Mouse (Mus musculus) ovary, postnatal 14 days (tissue): Measurements from ENCODE around the gene Rab17.

Experiments used
- DNase-seq: peaks from one replicate; pipeline ENCODE4 v3.0.0; 2022; ENCODE audit warnings: low spot score

Rab17 gene

DNA sequence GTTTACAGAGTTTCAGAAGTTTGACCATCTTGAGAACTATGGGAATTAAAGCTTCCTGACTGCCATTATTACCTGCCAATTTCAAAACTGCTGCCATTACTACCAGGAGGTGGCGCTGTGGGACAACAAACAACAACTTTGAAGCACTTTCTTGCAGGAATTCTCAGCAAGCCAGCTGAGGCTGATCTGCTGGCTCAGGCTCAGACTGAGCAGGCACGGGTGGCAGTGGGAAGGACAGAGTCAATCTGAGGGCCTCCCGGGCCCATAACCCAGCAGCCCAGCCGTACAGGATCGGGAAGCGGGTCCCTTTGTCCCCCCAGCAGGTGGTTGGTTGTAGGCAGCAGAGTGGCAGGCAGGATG lies 40.9 kb downstream of the Rab17 start:
- peak; percentile 87 for DNase-seq

DNA sequence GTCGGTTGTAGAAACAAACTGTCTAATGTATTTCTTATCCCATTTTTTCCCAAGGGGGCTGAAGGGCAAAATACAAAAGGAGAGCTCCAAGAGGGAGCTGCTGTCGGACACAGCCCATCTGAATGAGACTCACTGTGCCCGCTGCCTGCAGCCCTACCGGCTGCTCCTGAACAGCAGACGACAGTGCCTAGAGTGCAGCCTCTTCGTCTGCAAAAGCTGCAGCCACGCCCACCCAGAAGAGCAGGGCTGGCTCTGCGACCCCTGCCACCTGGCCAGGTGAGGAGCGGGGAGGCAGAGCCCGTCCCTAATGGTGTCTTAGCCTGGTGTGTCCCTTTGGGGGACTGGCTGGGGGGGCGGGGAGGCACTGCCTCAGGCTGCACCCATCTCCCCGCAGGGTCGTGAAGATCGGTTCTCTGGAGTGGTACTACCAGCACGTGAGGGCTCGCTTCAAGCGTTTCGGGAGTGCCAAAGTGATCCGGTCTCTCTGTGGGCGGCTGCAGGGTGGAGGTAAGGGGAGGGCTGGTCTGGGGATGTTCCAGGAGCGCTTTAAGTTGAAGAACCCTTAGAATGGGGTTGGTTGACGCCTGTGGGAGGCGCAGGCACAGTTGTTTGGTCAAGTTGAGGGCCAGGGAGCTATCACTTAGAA lies 41.4 kb downstream of the Rab17 start:
- no peak for DNase-seq

DNA sequence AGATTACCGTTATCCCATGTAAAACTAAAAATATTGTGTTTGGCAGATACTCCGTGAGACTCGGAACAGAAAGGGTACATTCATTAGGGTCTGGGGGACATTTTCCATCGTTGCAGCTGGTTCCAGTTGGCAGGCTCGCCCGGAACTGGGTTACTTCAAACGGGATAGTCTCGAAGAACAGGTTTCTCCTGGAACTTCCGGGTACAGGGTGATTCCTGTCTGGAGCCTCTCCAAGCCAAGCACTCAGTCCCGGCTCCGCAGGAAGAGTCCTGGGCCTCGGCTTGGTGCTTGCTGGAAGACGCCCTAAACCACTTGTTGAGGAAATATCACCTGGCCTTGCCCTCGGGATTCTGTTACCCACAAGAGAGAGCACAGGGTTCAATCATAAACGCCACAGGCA lies 42.2 kb downstream of the Rab17 start:
- DNase-seq: no peak

DNA sequence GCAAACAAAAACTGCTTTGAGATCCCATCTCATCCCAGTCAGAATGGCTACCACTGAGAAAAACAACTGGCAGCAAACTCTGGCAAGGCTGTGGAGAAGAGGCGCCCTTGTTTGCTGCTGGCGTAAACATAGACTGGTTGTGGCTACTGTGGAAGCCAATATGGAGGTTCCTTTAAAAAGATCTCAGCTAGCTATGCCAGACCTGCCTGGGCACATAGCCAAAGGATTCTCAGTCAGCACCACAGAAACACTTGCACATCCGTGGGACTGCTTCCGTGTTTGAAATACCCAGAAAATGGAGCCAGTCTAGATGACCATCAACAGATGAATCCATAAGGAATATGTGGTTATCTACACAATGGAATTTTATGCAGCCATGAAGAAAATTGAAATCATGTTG lies 43.4 kb downstream of the Rab17 start:
- DNase-seq: no peak

DNA sequence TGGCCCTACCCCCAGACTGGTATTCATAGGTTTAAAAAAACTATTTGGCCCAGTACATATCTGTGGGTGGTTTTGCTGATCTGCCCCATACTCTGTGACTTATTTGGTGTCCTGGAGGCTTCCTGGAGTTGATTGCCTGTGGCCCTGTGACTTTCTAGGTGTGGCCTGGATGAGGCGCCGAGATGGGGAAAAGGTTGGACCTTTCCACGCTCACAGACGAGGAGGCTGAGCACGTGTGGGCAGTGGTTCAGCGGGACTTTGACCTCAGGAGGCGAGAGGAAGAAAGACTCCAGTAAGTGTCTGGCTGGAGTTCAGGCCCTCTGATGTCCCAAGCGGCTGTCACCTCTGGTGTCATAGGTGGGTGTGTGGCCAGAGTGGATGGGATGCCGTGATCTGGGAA lies 47.8 kb downstream of the Rab17 start:
- DNase-seq: no peak

DNA sequence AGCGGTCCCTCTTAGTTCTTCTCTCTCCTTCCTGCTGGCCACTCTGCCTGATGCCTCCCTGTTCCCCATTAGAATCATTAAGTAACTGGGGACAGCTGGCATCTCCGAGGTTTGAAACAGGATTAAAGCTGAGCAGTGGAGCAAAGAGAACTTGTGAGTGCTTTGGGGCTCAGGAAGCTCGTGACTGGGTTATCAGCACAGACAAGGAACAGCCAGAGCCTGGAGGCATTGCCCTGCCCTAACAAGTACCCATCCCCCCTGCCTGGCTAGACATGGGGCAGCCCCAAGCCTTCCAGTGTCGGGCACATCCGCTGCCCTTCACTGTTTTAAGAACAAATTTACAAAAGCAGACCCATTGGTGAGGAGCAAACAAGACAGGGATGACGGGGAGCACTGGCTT lies 52.0 kb downstream of the Rab17 start:
- no peak for DNase-seq

DNA sequence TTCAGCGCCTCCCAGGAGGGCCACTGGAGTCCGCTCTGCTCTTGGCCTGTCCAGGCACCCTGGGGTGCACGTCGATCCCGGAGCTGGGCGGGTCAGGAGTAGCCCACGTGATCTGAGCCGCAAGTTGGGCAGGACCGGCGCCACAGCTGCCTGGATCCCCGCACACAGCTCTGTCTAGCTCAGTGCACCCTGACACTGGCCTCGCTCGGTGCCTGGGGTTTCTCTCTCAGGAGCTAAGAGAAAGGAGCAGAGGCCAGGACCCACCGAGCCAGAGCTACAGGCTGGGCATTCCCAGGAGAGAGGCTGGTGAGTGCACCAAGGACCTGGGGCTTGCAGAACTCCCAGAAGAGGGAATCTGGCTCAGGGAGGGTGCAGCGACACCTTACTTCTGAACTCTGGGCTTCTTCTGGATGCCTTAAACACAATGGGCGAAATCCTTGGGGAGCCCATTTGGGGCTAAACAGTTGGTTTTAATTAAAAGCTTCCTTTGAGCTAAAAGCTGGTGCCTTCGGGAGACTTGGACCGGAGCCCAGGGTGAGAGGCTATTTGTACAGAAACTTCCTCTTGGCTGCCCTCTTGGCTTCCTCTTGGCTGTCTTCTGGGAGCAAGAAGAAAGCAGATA lies 54.4 kb downstream of the Rab17 start, which contains the start of gene Mlph:
Gene Mlph, plus strand, starts transcription at position 138 of the 622 bp plus-strand sequence.
- peak; percentile 36 for DNase-seq

DNA sequence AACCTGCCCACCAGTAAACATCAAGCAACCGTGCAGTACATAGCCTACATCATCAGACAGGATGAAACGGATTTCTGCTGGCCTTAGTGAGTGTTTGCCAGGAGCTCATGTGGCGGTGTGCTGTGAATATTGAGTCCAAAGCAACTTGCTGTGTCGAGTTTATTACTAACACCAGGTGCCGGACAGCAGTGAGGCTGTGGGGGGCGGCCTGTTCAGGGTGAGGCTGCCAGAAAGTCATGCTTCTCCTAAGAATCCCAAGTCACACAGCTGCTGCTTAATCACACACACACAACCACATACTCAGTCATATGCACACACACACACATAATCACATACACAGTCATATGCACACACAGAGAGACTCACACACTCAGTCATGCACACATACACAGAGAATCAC lies 56.2 kb downstream of the Rab17 start:
- no peak for DNase-seq

DNA sequence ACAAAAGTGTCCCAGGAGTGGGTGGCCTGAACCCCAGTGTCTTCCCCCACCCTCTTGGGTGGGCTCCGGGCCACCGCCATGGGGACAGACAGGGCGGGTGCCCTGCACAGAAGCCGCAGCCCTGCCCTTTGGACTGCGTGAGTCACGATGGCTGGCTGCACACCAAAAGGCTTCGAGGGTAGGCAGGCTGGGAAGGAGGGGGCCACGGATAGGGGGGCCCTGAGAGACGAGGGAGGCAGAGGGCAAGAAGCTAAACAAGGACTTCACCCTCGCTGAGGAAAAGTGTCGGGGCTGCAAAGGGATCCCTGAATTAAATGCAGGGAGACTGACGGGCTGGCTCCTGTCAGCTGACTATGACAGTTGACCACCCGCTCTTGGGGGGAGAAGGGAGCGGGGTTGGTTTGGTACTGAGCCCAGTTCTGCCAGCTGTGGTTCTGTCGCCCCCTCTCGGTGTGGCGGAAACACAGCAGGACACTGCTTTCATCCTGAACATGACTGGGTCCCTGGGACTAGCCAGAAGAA lies 59.8 kb downstream of the Rab17 start:
- no peak for DNase-seq

DNA sequence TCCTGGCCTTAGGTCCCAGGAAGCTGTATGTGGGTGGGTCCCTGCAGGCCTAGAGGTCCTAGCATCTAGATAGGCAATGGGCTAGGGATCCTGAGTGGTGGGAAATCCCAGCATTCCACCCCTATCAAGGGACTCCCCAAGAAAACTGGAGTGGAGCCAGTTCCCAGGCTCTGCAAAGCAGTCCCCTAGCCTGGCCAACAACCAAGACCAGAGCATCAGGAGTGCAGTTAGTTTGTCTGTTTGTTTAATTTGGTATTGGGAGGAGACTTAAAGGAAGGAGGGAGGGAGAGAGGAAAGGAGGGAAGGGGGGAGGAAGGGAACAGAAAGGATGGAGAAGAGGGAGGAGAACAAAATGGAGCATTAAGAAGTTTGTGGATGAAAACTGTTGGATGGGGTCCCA lies 60.3 kb downstream of the Rab17 start:
- no peak for DNase-seq
